Mouse (Mus musculus) hindbrain, embryonic 12.5 days (tissue): ENCODE measurements around the gene Nktr. TPM values are rescaled to one million over a fixed set of nuclear protein-coding genes. Genes with fewer than 3 reads are reported as not detected.

ENCODE experiments used
- ATAC-seq: fragments of 200-750 bp; cut with Nextera tagmentation; 2 replicates; pipeline ENCODE4 v1.8.0; 2017; ENCODE audit warnings: moderate TSS enrichment; ENCODE audit not compliant: low FRiP score
- H3K27ac ChIP-seq: fragments of 300-500 bp; sonication (generic); 2 replicates; pipeline ENCODE4 v1.5.1; 2016; ENCODE audit warnings: mild to moderate bottlenecking
- H3K27me3 ChIP-seq: fragments of 300-500 bp; sonication (generic); 2 replicates; pipeline ENCODE4 v1.6.1; 2016; ENCODE audit warnings: mild to moderate bottlenecking
- H3K36me3 ChIP-seq: fragments of 300-500 bp; sonication (generic); 2 replicates; pipeline ENCODE4 v1.6.1; 2016; ENCODE audit warnings: mild to moderate bottlenecking
- H3K4me1 ChIP-seq: fragments of 300-500 bp; sonication (generic); 2 replicates; pipeline ENCODE4 v1.6.1; 2016
- H3K4me2 ChIP-seq: fragments of 300-500 bp; sonication (generic); replicated peaks from 2 replicates; pipeline ENCODE4 v1.6.1; 2016; ENCODE audit warnings: mild to moderate bottlenecking
- H3K4me3 ChIP-seq: fragments of 300-500 bp; sonication (generic); 2 replicates; pipeline ENCODE4 v1.5.1; 2016; ENCODE audit warnings: mild to moderate bottlenecking
- H3K9ac ChIP-seq: fragments of 300-500 bp; sonication (generic); 2 replicates; pipeline ENCODE4 v1.6.1; 2016; ENCODE audit warnings: mild to moderate bottlenecking, moderate library complexity
- H3K9me3 ChIP-seq: fragments of 300-500 bp; sonication (generic); replicated peaks from 2 replicates; pipeline ENCODE4 v1.6.1; 2016; ENCODE audit warnings: mild to moderate bottlenecking
- WGBS: fragments of 180-500 bp; shearing (Covaris S2); methylation state at CpG from one replicate; pipeline ENCODE4 v1.1.7; 2016; 5-methylcytosine and 5-hydroxymethylcytosine counted together
- polyA plus RNA-seq: library from polyadenylated mRNA; unstranded; fragments of >200 nt; fragmentation: Nextera tagmentation; extraction: Ambion mirVana; gene quantifications from 2 replicates; pipeline ENCODE4 v1.2.1, GENCODE M21; 2016

Gene Nktr
- polyA plus RNA-seq, 1 experiment from 2014 or later: 77.5 TPM

- Histone ChIP-seq H3K4me3 (no peak overlapping the region), H3K9me3 (no peaks in the 10 kb centered on the region), H3K27ac (no peak overlapping the region), H3K9ac (no peak overlapping the region), H3K4me1 (peaks cover 31% of the 10 kb centered on the region), H3K4me2 (no peak overlapping the region), H3K27me3 (no peaks in the 10 kb centered on the region), H3K36me3 (peaks cover 39% of the 10 kb centered on the region)
- 90% methylated on average over 3 of the region's 3 CpGs for WGBS
- no peak for ATAC-seq
Observed at GRCm38 (mm10) chr9:121756785-121757184, 37.8 kb downstream of the Nktr start.

GRCm38 (mm10) chr9:121757432-121757831, 38.5 kb downstream of the Nktr start:
- Histone ChIP-seq H3K27ac (peak overlapping the region; percentile 44; the same call in 1 of the 2 replicates), H3K27me3 (no peaks in the 10 kb centered on the region), H3K4me3 (no peak overlapping the region), H3K4me2 (no peak overlapping the region), H3K9ac (no peak overlapping the region), H3K36me3 (peaks cover 33% of the 10 kb centered on the region), H3K9me3 (no peaks in the 10 kb centered on the region), H3K4me1 (peaks cover 36% of the 10 kb centered on the region)
- ATAC-seq: no peak
- 71% methylated on average over 3 of the region's 3 CpGs for WGBS

- Histone ChIP-seq H3K27me3 (no peaks in the 10 kb centered on the region), H3K9me3 (no peaks in the 10 kb centered on the region), H3K36me3 (peaks cover 33% of the 10 kb centered on the region), H3K4me2 (peak overlapping the region; percentile 95), H3K27ac (peak overlapping the region; percentile 44), H3K4me3 (peak overlapping the region; percentile 89), H3K9ac (peak overlapping the region; percentile 94), H3K4me1 (peaks cover 36% of the 10 kb centered on the region)
- no peak for ATAC-seq
- 51% methylated on average over 10 of the region's 10 CpGs for WGBS
Observed at GRCm38 (mm10) chr9:121757835-121758814, 39.2 kb downstream of the Nktr start.

GRCm38 (mm10) chr9:121759091-121760081, 40.4 kb downstream of the Nktr start, which contains the start of gene Zfp651:
TSS of gene Zfp651 (plus strand) at chr9:121759330.
- WGBS: 1% methylated on average over 73 of the region's 97 CpGs
- peaks cover 37% of the 10 kb centered on the region for H3K4me1 ChIP-seq
- H3K9me3 ChIP-seq: no peaks in the 10 kb centered on the region
- peak; percentile 83 for ATAC-seq
- peak within 1 kb of the TSS; percentile 89 for H3K4me3 ChIP-seq
- no peaks in the 10 kb centered on the region for H3K27me3 ChIP-seq
- H3K27ac ChIP-seq: peak within 1 kb of the TSS; percentile 91
- peak within 1 kb of the TSS; percentile 94 for H3K9ac ChIP-seq
- peak within 1 kb of the TSS; percentile 95 for H3K4me2 ChIP-seq
- peaks cover 35% of the 10 kb centered on the region for H3K36me3 ChIP-seq

- peaks cover 35% of the 10 kb centered on the region for H3K36me3 ChIP-seq
Observed at GRCm38 (mm10) chr9:121760271-121761090, 41.5 kb downstream of the Nktr start.

GRCm38 (mm10) chr9:121761091-121761665, 42.2 kb downstream of the Nktr start:
- ATAC-seq: no peak
- Histone ChIP-seq H3K4me1 (peaks cover 39% of the 10 kb centered on the region), H3K36me3 (peaks cover 38% of the 10 kb centered on the region), H3K4me3 (peak overlapping the region; percentile 89), H3K4me2 (peak overlapping the region; percentile 95), H3K27ac (0 out of 2 replicates have a peak overlapping the region, but pooled peaks have one; percentile 91), H3K9ac (peak overlapping the region; percentile 94), H3K27me3 (no peaks in the 10 kb centered on the region), H3K9me3 (no peaks in the 10 kb centered on the region)
- 62% methylated on average over 10 of the region's 10 CpGs for WGBS

More at GRCm38 (mm10) chr9:121760271-121761090, 41.5 kb downstream of the Nktr start:
- peak overlapping the region; percentile 89 for H3K4me3 ChIP-seq
- peaks cover 39% of the 10 kb centered on the region for H3K4me1 ChIP-seq
- H3K4me2 ChIP-seq: peak overlapping the region; percentile 95
- no peaks in the 10 kb centered on the region for H3K27me3 ChIP-seq
- peak; percentile 53 for ATAC-seq
- H3K27ac ChIP-seq: peak overlapping the region; percentile 91
- 1% methylated on average over 43 of the region's 43 CpGs for WGBS
- H3K9me3 ChIP-seq: no peaks in the 10 kb centered on the region
- H3K9ac ChIP-seq: peak overlapping the region; percentile 94

- H3K9ac ChIP-seq: 0 out of 2 replicates have a peak overlapping the region, but pooled peaks have one; percentile 2
- 64% methylated on average over 8 of the region's 8 CpGs for WGBS
- no peak for ATAC-seq
- H3K36me3 ChIP-seq: peaks cover 42% of the 10 kb centered on the region
- H3K9me3 ChIP-seq: no peaks in the 10 kb centered on the region
- H3K4me1 ChIP-seq: peaks cover 39% of the 10 kb centered on the region
- H3K4me2 ChIP-seq: 0 out of 2 replicates have a peak overlapping the region, but pooled peaks have one; percentile 95
- H3K4me3 ChIP-seq: no peak overlapping the region
- H3K27me3 ChIP-seq: no peaks in the 10 kb centered on the region
- peak overlapping the region; percentile 12; the same call in 1 of the 2 replicates for H3K27ac ChIP-seq
Observed at GRCm38 (mm10) chr9:121761787-121762186, 42.8 kb downstream of the Nktr start.

- 83% methylated on average over 10 of the region's 10 CpGs for WGBS
- H3K4me3 ChIP-seq: no peak overlapping the region
- no peaks in the 10 kb centered on the region for H3K27me3 ChIP-seq
- no peak overlapping the region for H3K4me2 ChIP-seq
- no peak for ATAC-seq
- peaks cover 44% of the 10 kb centered on the region for H3K36me3 ChIP-seq
- peaks cover 39% of the 10 kb centered on the region for H3K4me1 ChIP-seq
- no peaks in the 10 kb centered on the region for H3K9me3 ChIP-seq
- no peak overlapping the region for H3K9ac ChIP-seq
- no peak overlapping the region for H3K27ac ChIP-seq
Observed at GRCm38 (mm10) chr9:121762248-121762647, 43.3 kb downstream of the Nktr start.

- no peak overlapping the region for H3K9ac ChIP-seq
- 85% methylated on average over 25 of the region's 25 CpGs for WGBS
- no peaks in the 10 kb centered on the region for H3K9me3 ChIP-seq
- ATAC-seq: no peak
- H3K4me1 ChIP-seq: peaks cover 35% of the 10 kb centered on the region
- no peak overlapping the region for H3K4me3 ChIP-seq
- peaks cover 49% of the 10 kb centered on the region for H3K36me3 ChIP-seq
- no peak overlapping the region for H3K27ac ChIP-seq
- H3K27me3 ChIP-seq: no peaks in the 10 kb centered on the region
- H3K4me2 ChIP-seq: no peak overlapping the region
Observed at GRCm38 (mm10) chr9:121762761-121763160, 43.8 kb downstream of the Nktr start.

- H3K4me1 ChIP-seq: peaks cover 26% of the 10 kb centered on the region
- H3K9me3 ChIP-seq: no peaks in the 10 kb centered on the region
- no peaks in the 10 kb centered on the region for H3K27me3 ChIP-seq
- H3K4me2 ChIP-seq: no peak overlapping the region
- H3K9ac ChIP-seq: no peak overlapping the region
- H3K27ac ChIP-seq: no peak overlapping the region
- ATAC-seq: no peak
- peaks cover 58% of the 10 kb centered on the region for H3K36me3 ChIP-seq
- H3K4me3 ChIP-seq: no peak overlapping the region
- WGBS: 93% methylated on average over 19 of the region's 19 CpGs
Observed at GRCm38 (mm10) chr9:121763716-121764115, 44.7 kb downstream of the Nktr start.
